Mouse (Mus musculus): ENCODE data around the gene Iqschfp.

DNA sequence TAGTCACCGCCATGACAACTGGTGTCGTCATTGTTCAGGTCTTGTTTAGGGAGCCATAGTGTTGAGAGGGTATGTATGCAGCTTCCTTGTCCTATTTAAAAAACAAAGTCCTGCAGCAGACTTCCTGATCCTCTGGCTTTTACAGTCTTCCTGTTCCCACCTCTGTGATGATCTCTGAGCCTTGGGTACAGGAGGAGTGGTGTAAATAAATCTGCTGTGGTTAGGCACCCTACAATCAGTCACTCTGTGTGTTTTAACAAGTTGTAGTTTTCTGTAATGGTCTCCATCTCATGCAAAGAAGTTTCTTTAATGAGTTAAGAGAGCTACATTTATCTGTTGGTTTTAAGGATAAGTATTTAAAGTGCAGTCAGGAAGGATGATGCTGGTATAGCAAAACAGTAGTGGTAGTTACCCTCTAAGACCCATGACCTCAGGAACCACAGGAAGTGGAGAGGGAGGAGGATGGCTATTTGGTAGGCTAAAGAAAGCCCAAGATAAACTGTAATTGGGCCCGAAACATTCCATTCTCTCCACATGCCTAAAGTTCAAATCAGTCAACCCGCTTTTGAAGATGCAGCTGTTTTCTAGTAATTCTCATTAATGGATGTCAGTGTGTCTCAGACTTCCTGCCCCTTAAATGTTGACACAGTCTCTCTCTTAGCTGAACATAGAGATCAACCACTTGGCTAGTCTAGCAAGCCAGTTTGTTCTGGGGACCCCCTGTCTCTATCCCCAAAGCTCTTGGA, 764.7 kb downstream of the Iqschfp start:
- TF ChIP-seq GATA1 (IDR thresholded peaks at IDR 0.05; ENCODE audit: borderline replicate concordance, low read length) (no peak), FLI1 (IDR thresholded peaks at IDR 0.05; ENCODE audit: low read length) (no peak)

Data from megakaryocyte, embryonic 14.5 days (primary cell).